Mouse (Mus musculus) Patski (cell line): ENCODE measurements at regions not wholly inside any gene's neighbourhood (a gene's known extent, or its start where the extent isn't known, plus 50 kb on each side); places are given as distances from the start of the nearest gene placed in this dataset.

Experiments
- ATAC-seq: fragments of 100-300 bp; one replicate; pipeline ENCODE4 v1.8.0; 2021
- CTCF ChIA-PET: fragments of 350-600 bp; sonication (Branson Sonifier 250); formaldehyde crosslinking; loops from one replicate; lab custom pipeline; 2022; ENCODE audit warnings: inconsistent platforms; lab: Charles Lee
- POLR2A ChIA-PET: fragments of 350-600 bp; sonication (Branson Sonifier 250); formaldehyde crosslinking; loops from one replicate; lab custom pipeline; 2022; ENCODE audit warnings: antibody characterized with exemption, inconsistent platforms; lab: Charles Lee
- DNase-seq: peaks from one replicate; pipeline ENCODE4 v3.0.0-alpha.2; 2011; ENCODE audit warnings: low read depth, low spot score
- H3K27me3 ChIP-seq: fragments of 371-371 bp; one replicate; pipeline ENCODE4 v1.5.1; 2021
- CTCF ChIP-seq: fragments of 100-300 bp; IDR thresholded peaks from one replicate; pipeline ENCODE4 v1.5.1; 2021
- in situ Hi-C: fragments of 300-500 bp; cut with MboI; formaldehyde crosslinking; loops from 3 replicates; pipeline ENCODE4 v1.11.1; 2018; ENCODE audit warnings: low pct_unique_long_range_greater_than_20kb, mixed read lengths

DNA sequence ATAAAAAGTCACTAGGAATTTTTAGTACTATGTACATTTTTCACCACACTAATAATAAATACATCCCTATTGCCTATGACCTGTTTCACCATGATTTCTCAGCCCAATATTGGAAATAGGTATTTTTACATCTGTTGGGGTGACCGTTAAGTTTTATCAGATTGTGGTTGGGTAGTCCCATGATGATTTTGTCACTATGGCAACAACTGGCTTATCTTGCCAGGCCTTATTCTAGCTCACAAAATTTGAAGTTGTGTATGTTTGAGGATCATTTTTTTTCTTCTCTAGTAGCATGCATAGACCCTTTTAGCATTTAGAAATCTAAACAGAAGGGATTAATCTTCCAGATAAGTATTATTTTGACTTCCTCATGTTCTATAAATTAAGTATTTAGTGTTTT, 1211.1 kb upstream of the Pcdh17 start:
- in situ Hi-C loops = no loop called here
- no peak for ATAC-seq
- POLR2A ChIA-PET = no interaction called here
- no peak for TF ChIP-seq CTCF
- CTCF ChIA-PET = no interaction called here
- no peak for DNase-seq
- no peaks in the 10 kb centered on the region for H3K27me3 ChIP-seq

DNA sequence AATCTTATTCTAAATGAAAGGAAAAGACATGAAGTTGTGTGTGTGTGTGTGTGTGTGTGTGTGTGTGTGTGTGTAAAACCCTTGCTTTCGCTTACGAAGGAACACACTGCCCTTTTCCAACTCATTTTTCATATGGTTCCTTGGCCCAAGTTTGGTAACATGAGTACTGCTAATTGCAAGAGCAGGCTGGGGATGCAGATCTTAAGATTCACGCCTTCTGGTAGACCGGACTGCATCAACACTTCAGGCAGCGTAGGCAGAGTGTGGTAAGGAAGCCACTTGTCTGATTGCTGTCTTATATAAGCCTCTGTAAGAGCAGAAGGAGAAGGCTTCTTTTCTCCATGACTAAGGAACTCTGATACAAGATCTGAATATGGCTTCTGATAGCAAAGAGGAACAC, 1196.5 kb upstream of the Pcdh17 start:
- in situ Hi-C loops = no loop called here
- CTCF ChIA-PET = no interaction called here
- DNase-seq (no peak), ATAC-seq (no peak)
- no peak for TF ChIP-seq CTCF
- POLR2A ChIA-PET = no interaction called here
- H3K27me3 ChIP-seq = no peaks in the 10 kb centered on the region

DNA sequence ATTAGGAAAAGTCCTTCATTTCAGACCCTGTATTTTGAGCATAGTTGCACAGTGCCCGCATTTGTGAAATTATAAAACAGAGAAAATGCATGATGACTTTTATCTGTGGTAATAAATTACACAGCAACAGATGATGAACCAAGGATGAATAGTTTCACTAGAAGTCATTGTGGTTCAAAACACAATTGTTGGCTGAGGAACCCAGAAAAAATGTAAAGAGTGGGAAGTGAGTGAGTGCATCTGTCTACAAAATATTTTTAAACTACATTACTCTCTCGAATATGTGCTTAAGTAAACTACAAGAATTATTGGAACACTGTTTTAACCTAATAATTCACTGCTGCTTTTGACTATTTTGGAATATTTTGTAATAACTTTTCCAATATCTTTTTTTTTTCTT, 1196.0 kb upstream of the Pcdh17 start:
- TF ChIP-seq CTCF = no peak
- in situ Hi-C loops = no loop called here
- no peak for ATAC-seq
- POLR2A ChIA-PET = no interaction called here
- H3K27me3 ChIP-seq = no peaks in the 10 kb centered on the region
- CTCF ChIA-PET = no interaction called here
- DNase-seq = no peak

DNA sequence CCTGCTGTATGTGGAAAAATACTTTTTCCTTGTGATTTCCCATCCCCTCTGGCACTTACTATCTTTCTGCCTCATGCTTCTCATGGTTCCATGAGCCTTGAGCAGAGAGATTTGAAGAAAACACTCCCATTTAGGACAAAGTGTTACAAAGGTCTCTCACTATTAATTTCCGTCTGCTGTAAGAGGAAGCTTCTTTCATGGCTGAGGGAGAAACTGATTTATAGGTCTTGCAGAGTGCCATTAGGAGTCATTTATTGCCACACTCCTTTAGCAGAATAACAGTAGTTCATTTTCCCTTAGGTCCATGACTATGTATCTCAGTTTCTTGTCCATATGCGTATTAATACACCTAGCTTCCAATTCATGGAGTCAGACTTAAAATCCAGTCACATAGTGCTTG, 1190.4 kb upstream of the Pcdh17 start:
- DNase-seq = no peak

DNA sequence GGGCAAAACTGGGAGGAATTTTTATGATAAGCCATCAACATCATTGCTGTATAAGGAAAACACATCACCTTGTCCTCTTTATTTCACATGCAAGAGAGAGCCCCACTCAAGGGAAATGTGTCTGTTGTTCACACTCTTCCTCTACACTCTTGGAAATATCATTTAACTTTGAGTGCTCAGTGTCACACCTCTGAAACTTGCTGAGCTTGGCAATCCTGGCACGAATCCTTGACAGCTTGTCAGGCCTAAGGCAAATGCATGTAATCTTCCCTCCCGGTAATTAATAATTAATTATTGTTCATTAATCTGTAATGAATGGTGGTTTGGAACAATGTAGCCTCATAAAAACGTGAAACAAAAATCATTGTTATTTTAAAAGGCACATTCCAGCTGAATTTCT, 1140.8 kb upstream of the Pcdh17 start:
- no peak for DNase-seq
- in situ Hi-C loops = no loop called here
- no peak for ATAC-seq
- POLR2A ChIA-PET = no interaction called here
- no peaks in the 10 kb centered on the region for H3K27me3 ChIP-seq
- no peak for TF ChIP-seq CTCF
- CTCF ChIA-PET = no interaction called here

More for the DNA sequence above, 1190.4 kb upstream of the Pcdh17 start:
- ChIA-PET CTCF (no interaction called here), POLR2A (interaction anchor here (0.6 kb wide), 1 partner anchor 183 kb away, joined by 4 read pairs; no protein-coding TSS in a partner anchor)
- in situ Hi-C loops = no loop called here
- ATAC-seq = no peak
- H3K27me3 ChIP-seq = no peaks in the 10 kb centered on the region
- TF ChIP-seq CTCF = no peak

DNA sequence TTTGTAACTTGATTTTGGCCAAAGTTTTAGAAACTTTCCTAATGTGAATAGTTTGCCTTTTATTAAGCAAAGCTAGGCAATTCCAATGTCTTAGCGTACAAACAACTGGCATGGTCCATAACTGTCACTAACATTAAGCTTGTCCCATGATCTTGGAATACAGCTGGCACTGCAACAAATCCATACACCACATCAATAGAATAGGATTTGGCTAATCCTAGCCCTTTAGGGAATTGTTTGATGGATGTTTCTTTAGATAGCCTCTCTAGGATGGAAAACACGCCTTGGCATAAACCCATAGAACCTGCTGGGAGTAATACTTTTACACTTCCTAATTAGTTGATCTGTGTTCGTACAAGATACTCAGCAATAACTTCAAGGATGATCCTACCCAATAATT, 1122.6 kb upstream of the Pcdh17 start:
- ChIA-PET POLR2A (no interaction called here), CTCF (no interaction called here)
- in situ Hi-C loops = no loop called here
- no peak for DNase-seq
- H3K27me3 ChIP-seq = no peaks in the 10 kb centered on the region
- TF ChIP-seq CTCF = no peak
- no peak for ATAC-seq

DNA sequence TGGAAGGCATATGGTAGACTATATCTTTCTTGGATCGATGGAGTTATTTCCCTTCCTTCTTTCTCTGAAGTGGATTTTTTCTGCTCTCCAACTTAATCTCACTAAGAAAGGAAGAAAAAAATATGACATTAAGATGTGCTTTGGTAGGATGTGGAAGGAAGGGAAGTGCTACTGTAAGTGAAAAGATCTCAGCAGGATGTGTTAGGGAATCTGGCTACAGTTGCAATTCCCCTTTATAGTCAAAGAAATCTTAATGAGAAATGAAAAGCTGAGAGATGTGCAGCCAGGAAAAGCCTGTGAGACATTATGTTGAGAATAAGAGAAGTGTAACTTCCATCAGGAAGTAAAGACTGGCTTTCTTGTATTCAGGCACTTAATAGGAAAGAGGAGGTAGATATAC, 1080.2 kb upstream of the Pcdh17 start:
- CTCF ChIA-PET = no interaction called here
- ATAC-seq = no peak

More for the DNA sequence above, 1080.2 kb upstream of the Pcdh17 start:
- no peak for TF ChIP-seq CTCF
- no peaks in the 10 kb centered on the region for H3K27me3 ChIP-seq
- POLR2A ChIA-PET = no interaction called here
- in situ Hi-C loops = no loop called here
- DNase-seq = no peak
